Mouse (Mus musculus): Measurements from ENCODE around the gene Ptpn7.
A peak's percentile ranks its signal among the peaks of the same experiment; 100 is the strongest.

Gene Ptpn7

GRCm38 (mm10) chr1:135132473-135132872, at the start of gene Ptpn7:
TSS of gene Ptpn7 (plus strand) at chr1:135132700.
- DNase-seq: peak; percentile 97

DNA sequence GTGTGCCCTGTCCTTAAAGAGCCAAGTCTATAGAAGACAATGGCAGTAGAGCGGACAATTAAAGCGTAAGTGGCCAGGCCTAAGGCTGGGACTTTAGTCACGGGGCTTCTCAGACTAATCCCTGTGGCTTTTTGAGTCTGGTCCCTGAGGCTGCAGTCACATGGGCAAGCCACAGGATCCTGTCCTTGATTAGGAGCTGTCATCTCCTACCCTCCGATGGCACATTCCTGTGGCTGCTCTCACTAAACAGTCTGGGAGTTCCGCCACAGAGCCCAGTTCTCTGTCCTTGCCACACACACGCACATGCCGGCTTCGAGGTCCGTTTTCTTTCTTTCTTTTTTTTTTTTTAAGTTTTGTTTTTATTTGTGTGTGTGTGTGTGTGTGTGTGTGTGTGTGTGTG, 49.0 kb upstream of the Ptpn7 start:
- DNase-seq: no peak

DNA sequence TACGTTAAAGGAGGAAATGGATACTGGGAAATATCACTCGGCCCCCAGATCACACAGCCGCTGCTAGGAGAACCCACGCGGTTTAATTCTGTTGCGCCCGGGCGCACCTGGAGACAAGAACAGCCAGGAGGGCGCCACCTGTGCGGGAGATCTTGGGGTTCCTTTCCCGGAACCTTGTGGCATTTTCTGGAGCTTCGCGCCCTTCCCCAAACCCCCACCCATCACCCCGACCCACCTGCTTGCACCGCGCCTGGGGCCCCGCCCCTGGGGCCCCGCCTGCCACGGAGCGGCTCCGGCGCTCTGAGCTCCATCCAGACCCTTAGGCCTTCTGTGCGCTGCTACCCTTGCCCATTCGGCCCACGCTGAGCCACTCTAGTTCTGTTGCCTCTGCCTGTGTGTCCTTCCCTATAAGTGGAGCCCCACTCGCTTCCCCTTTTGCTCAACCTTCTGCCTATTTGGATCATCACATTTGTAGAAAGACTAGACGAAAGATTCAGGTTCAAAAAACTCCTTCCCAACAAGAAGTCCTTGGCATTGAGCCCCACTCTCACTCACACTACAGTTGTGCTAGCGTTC, 47.1 kb upstream of the Ptpn7 start:
- DNase-seq: peak; percentile 68

- peak; percentile 55 for DNase-seq
Measured at GRCm38 (mm10) chr1:135086015-135086414, 46.5 kb upstream of the Ptpn7 start.

- no peak for DNase-seq
Measured at GRCm38 (mm10) chr1:135087414-135087813, 45.1 kb upstream of the Ptpn7 start.

DNA sequence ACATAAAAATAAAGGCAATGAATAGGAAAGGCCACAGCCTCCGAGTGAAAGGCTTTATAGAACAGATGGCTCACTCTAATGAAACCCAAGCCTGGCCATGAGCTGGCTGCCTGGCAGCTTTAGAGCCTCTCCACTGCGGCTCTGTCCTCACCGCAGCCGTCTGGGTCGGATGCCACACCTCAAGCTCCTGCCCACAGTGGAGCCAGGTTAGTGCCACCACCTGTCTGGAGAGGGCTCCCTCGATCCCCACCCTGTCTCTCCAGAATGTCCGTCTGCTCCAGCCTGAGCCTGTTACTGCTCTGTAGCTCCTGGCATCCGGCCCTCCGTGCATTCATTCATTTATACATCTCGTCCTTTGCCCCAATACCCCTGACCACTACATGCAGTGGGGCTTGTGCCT, 42.9 kb upstream of the Ptpn7 start:
- no peak for DNase-seq

GRCm38 (mm10) chr1:135090914-135091313, 41.6 kb upstream of the Ptpn7 start:
- no peak for DNase-seq

DNA sequence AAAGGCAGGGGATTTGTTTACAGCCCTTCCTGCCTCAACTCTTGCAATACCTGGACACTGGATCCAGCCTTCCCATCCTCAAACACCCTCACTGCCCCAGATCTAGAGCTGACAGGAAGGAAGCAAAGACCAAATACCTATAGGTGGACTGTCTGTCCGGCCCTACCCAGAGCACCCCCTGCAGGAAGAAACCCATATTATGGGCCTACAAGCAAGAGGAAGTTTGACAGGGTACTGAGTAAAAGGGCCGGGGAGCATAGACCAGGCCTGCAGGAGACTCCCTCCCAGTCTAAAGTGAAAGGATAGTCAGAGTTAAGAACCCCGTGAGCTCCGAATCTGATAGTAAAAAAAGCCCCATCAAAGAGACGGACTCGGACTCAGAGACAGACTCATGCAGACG, 37.8 kb upstream of the Ptpn7 start:
- DNase-seq: peak; percentile 40

GRCm38 (mm10) chr1:135095189-135095588, 37.3 kb upstream of the Ptpn7 start:
- DNase-seq: no peak

DNA sequence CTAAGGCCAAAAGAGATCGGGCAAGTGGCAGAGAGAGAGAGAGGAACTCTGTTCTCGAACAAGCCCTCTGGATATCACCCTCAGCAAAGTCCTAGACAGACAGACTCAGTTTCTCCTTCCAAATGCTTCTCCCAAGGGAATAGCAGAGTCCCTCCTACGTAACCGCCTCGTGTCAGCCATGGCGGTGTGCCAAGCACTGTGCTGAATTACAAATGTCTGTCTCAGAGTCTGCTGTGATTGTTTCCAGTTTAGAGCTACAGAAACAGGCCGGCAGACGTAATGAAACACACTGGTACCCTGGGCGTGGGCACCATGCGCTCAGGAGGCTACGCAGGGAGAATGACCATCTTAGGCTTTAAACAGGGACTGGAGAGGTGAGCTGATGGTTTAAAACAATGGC, 36.2 kb upstream of the Ptpn7 start:
- no peak for DNase-seq

- DNase-seq: no peak
Measured at GRCm38 (mm10) chr1:135097441-135097840, 35.1 kb upstream of the Ptpn7 start.

DNA sequence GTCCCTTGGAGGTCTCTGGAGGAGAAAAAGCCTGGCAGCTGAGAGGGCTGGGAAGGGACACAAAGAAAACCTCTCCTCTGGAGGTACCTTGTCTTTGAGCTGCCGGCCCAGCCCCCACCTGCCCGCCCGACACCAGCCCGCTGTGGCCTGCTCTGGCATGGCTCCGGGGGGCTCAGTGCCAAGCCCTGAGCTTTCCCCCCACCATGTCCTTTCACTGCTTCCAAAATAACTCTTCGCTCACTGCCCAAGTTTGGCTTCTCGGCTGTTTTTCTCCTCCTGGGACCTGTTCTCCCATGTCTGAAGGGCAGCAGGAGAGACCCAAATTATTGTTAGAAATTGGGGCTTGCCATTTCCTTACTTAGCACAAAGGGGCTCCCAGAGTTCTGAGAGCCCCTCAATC, 34.1 kb upstream of the Ptpn7 start:
- DNase-seq: no peak

DNA sequence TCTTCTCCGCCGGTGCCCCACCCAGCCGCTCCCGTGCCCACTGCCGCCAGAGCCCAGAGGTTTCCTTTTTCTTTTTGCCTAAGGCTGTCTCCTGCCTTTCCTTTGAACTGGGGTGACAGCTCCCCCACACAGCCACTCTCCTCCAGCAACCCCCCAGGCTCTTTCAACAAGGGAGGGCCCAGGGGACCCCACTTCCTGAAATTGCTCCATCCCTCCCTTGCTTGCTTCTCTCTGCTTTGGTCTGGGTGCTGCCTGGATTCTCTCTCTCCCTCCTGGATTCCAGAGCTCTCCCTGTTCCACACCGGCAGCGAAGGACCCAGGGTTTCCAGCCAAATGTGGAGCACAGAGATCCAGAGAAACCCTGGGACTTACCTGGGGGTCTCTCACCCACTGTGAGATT, 32.1 kb upstream of the Ptpn7 start:
- no peak for DNase-seq

- peak; percentile 70 for DNase-seq
Measured at GRCm38 (mm10) chr1:135105124-135105523, 27.4 kb upstream of the Ptpn7 start, which contains the start of gene Lgr6. TSS of gene Lgr6 (minus strand) at chr1:135105276.

- peak; percentile 93 for DNase-seq
Measured at GRCm38 (mm10) chr1:135105951-135106350, 26.5 kb upstream of the Ptpn7 start.

DNA sequence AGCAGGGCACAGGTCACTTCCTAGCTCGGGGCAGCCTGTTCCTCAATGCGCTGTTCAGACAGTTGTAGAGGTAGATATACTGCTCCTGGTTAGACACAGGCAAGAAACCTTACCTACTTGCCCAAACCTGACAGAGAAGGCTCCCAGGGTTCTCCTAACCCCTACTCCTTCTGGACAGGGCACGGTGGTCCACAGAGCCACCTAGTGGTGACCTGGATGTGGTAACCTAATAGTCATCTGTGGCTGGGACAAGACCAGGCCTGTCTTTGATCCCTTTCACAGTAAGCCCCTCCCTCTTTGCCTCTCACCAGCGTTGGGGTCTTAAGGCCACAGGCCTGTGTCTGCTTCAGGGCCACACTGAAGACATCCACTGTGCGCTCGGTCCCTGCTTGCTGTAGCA, 23.9 kb upstream of the Ptpn7 start:
- DNase-seq: peak; percentile 62

- DNase-seq: peak; percentile 84
Measured at GRCm38 (mm10) chr1:135110075-135110474, 22.4 kb upstream of the Ptpn7 start.

GRCm38 (mm10) chr1:135111271-135111670, 21.2 kb upstream of the Ptpn7 start:
- DNase-seq: peak; percentile 47

DNA sequence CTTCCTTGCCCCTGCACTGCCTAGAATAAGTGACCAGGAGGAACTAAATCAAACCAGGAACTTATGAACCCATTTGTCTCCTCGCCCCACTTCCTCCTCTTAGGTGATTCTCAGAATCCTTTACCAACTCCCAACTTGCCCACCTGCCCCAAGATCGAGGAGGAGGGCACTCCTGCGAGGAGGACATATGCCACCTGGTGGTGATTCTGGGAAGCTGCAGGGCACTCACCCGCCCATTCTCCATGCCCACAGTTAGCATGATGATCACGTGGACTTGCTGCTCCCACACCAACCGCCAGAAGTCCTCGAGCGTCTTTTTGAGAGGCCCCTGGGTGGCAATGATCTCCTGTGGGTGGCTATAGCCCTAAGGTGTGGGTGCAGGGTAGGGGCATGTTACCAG, 19.8 kb upstream of the Ptpn7 start:
- DNase-seq: peak; percentile 73

- DNase-seq: no peak
Measured at GRCm38 (mm10) chr1:135124573-135125363, 7.7 kb upstream of the Ptpn7 start.

DNA sequence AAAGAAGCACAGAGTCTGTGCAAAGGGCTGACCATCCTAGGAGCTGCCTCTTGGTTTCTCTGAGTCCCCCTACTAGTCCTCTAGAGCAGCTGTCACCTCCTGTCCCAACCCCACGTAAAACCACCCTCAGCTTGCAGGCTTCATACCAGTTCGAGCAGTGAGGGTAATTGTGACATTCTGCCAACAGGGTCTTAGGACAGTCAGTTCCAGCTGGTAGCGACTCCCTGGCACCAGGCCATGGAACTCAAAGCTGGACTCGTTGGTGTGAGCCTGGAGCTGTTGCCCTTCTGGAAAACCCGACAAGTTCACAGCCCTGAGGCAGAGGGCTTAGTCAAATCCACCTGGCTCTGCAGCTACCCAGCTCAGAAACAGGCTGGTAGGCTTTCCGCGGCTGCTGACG, 6.5 kb upstream of the Ptpn7 start:
- no peak for DNase-seq

DNA sequence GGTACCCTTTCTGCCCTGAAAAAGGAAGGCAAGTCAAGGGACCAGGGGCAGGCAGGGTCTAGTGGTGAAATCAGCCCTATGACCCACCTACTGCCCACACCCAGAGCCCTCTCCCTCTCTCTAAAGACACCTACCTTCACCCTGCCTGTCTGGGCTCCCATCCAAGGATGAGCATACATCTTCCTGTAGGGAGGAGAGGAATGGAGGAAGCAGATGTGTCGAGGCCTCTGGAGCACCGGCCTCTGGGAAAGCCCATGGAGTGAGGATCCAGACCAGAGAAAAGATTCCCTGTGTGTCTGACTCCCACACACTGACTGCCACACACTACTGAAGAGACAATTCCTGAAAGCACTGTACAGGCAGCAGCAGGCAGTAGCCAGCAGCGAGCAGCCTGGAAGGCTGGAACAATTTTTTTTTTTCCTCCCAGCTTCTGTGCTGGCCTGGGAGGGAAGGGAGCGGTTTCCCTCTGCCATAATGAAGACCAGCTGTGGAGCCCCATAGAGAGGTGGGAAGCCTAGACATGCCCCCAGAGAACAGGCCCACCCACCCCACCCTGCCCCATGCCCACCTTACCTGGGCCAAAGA, 6.0 kb upstream of the Ptpn7 start:
- DNase-seq: no peak

- peak; percentile 62 for DNase-seq
Measured at GRCm38 (mm10) chr1:135128011-135128441, 4.5 kb upstream of the Ptpn7 start.

DNA sequence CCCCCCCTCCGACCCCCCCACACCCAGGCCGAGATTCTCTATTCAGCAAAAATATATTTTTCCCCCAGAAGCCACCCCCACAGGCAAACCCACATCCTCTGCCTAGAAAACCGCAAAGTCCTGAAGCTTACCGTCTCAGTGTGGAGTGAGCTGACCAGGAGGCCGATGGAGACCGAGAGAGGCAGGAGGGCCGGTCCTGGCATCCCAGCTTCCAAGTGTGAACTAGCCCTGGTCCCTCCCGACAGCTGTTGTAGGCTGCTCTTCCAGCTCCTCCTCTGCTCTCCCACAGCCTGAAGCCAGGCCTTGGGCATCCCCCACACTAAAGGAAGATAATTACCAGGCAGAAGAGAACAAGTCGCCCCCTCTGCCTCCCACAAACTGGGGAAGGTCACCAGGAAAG, 3.5 kb upstream of the Ptpn7 start:
- DNase-seq: peak; percentile 50

All from thymus, postnatal 4 days (tissue).